Mouse (Mus musculus) lung, postnatal 25 days (tissue): ENCODE measurements around the gene AF067061.
"Not testable (repeated sequence)": the region's sequence is repeated elsewhere in the genome, so short reads cannot be mapped to it uniquely, and the experiment has no call there.

Experiments used
- DNase-seq: peaks from one replicate; pipeline ENCODE4 v3.0.0; 2022; ENCODE audit warnings: low spot score

Gene AF067061

GRCm38 (mm10) chr13:120262870-120263269, at the start of gene AF067061:
Gene AF067061, plus strand, starts transcription at chr13:120263114.
- not testable (repeated sequence) for DNase-seq

GRCm38 (mm10) chr13:120215847-120216246, 47.1 kb upstream of the AF067061 start, which contains the start of gene Gm21762:
Gene Gm21762, minus strand, starts transcription at chr13:120215947.
- DNase-seq = not testable (repeated sequence)

- DNase-seq = not testable (repeated sequence)
Measured at GRCm38 (mm10) chr13:120220922-120221321, 42.0 kb upstream of the AF067061 start.

DNA sequence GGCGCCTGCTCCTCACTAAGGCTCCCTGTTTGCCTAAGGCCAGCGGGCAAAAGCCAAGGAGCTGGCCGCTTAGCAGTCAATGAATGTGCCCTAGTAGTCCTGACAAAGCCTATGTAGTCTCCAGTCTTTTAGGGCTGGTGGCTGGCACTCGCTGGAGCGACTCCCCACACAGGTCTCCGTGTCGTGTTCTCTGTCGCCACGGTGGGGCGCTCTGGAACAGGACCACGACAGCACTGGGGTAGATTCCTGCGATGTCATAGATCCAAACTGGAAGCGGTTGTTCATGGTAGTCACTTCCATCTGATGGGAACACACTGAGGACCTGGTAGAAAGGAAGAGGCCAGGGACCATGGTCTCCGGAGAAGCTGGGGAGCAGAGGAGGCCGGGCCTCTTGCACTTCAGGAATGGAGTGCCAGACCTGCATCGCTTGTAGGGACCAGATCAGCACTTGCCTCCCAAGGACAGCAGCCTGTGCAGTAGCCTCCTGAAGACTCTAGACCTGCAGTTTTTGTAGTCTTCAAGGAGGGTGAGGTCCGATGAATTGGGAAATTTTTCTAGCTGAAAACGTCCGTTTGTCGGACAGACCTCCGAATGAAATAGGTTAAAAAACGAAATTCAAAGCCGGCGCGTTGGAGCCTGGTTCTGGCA, 39.8 kb upstream of the AF067061 start:
- not testable (repeated sequence) for DNase-seq

DNA sequence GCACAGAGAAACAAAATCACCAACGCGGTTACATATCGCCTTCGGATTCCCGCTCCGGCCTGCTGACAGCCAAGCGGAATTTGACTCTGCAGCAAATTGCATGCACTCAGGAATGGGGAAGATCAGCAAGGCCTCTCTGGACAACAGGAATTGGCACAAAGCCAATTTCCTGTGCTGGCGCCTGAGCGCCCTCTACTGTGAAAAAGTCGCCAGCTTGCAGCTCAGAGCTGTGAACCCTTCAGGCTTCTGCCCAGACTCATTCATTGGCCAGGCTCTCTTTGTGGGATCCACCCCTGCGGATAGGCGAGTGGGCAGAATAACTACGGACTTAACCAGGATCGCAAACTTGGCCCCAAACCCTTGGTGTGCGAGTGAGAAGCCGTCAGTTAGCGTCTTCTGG, 31.1 kb upstream of the AF067061 start:
- DNase-seq = not testable (repeated sequence)

DNA sequence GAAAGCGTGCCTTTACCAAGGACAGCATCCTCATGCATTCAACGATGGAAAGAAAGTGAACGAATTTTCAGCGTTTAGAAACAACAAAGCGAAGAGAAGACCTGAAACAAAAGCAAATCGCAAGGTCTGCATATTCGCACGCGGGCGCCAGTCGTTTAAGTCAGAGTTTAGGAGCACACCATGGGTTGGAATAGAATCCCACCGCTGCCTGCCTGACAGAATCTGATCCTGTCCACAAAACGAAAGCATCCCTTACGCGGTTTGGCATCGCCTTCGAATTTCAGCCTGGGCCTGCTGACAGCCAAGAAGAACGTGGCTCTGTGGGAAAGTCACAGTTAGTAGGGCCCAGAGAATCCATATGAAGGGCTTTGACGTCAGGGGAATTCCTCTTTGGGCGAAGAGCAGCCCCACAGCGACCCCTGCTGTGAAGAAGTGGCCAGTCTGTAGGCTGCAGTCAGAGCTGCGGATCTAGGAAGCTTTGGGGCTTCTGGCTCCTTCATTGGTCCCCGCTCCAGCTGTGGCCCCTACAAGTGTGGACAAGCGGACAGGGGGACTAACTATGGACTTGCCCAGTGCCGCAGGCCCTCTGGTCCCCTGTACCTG, 30.4 kb upstream of the AF067061 start:
- not testable (repeated sequence) for DNase-seq

DNA sequence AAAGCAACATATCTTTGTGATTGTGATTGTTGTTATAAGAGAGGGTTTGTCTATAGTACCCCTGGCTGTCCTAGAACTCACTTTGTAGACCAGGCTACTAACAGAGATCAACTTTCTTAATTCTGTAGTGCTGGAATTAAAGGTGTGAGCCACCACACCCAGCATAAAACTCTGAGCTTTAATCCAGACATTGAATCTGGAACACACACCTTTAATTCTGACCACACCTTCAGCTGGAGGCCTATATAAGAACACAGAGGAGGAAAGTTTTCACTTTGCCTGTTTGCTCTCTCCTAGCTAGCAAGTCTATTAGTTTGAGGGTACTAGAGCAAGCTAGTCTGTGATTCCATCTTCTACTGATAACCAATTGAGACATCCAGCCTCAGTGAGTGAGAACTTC, 24.1 kb upstream of the AF067061 start, which contains the start of gene Gm21731:
Gm21731 (plus strand) TSS at position 301 of the 400 bp plus-strand sequence.
- not testable (repeated sequence) for DNase-seq

- DNase-seq = not testable (repeated sequence)
Measured at GRCm38 (mm10) chr13:120251208-120251924, 11.5 kb upstream of the AF067061 start.

GRCm38 (mm10) chr13:120258817-120259658, 3.9 kb upstream of the AF067061 start:
- DNase-seq = not testable (repeated sequence)

DNA sequence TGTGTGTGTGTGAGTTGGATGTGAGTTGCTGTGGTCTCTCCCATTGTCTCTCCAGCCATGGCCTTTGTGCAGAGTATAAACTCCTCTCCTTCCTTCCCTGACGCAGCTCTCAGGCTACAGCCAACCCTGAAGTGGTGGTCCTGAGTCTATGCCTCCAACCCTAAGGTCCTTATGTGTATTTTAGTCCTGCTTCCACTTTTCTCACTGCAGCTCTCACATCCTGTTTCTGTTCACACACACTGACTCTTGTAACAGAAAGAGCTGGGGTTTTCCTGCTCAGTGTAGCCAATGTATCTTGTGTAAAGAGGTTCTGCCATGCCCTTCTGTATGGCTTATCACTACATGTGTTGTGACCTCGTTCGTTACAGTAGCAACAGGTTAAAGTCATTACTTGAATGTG, 3.2 kb upstream of the AF067061 start:
- DNase-seq = not testable (repeated sequence)

GRCm38 (mm10) chr13:120277837-120278236, 14.9 kb downstream of the AF067061 start:
- not testable (repeated sequence) for DNase-seq

DNA sequence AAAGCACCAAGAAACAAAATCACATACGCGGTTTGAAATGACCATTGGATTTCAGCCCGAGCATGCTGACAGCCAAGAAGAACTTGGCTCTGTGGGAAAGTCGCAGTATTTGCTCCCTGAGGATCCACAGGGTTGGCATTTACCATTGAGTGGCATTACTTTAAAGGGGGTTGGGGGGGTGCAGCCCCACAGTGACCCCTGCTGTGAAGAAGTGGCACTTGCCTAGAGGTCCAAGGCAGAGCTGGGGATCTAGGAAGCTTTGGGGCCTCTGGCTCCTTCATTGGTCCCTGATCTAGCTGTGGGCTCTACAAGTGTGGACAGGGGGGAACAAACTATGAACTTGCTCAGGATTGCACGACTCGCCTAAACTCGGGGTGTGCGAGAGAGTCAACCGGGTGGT, 15.9 kb downstream of the AF067061 start:
- DNase-seq = no peak

DNA sequence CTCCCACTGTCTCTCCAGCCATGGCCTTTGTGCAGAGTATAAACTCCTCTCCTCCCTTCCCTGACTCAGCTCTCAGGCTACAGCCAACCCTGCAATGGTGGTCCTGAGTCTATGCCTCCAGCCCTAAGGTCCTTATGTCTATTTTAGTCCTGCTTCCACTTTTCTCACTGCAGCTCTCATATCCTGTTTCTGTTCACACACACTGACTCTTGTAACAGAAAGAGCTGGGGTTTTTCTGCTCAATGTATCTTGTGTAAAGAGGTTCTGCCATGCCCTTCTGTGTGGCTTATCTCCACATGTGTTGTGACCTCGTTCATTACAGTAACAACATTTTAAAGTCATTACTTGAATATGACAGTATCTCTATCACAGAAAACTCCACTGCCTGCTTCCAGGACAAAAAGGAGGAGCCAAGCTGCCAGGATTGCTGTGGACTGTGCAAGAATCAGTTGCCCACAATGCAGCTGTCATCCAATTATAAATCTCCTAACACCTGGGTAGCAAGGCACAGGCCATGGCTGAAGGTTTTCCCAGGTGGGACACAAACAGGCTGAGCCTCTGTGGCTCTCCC, 36.5 kb downstream of the AF067061 start:
- DNase-seq = no peak

DNA sequence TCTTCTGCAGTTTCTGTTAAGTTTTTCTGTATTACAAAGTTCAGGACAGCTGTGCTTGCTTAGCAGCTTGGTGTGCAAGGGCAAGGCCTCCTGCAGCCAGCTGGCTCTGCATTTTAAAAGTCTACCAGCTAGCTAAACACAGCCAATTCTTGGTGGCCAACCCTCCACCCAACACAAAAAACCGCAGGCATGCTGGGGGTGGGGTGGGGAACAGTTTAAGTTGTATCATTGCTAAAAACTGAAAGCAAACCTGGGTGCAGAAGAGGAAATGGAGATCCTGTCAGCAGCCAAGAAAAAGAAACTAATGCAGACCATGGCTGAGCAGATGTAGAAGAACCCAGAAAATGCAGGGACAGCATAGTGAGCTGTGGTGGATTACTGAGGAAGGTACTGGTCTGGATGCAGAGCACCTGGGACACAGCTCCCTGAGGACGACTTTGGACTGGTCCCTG, 37.1 kb downstream of the AF067061 start, which contains the start of gene BC147527:
BC147527 (plus strand) TSS at position 402 of the 452 bp plus-strand sequence.
- peak; percentile 33 for DNase-seq

DNA sequence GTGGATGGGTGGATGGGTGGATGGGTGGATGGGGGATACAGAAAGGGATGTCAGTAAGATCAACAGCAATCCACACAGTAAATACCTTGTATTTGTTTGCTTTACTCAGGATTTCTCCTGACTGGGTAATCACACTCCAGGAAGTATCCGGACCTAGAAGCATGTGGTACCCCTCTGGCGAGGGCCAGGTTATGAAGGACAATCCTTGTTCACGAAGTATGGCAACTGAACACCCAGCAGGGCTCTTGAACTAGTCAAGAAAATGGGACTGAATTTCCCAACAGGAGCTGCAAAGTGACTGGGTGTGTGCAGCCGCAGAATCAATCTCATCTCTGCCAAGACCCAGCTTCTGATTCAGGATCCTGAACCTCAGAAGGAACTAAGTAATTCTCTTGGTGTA, 37.9 kb downstream of the AF067061 start:
- DNase-seq = no peak

- DNase-seq = peak; percentile 38
Measured at GRCm38 (mm10) chr13:120310749-120311148, 47.8 kb downstream of the AF067061 start.

- DNase-seq = no peak
Measured at GRCm38 (mm10) chr13:120313584-120313983, 50.7 kb downstream of the AF067061 start.
